Mouse (Mus musculus): ENCODE results near the gene Ren1.

DNA sequence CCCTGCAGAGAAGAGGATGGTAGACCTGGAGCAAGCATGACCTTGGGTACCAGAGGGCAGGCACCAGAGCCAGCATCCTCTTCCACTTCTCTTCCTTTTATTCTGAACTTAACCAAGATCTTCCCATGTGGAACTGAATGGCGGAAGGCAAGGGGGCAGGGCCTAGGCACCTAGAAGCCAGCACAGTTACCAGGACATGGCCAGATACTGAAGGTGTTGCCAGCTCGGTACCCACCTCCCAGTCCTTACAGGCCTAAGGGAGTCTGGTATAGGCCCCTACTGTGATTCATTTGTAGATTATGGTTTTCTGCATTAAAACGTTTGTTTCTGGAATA lies 29.6 kb downstream of the Ren1 start:
- no peak for TF ChIP-seq CTCF (IDR thresholded peaks at IDR 0.05; ENCODE audit: low read depth, low read length)
- TF ChIP-seq POLR2A (IDR thresholded peaks at IDR 0.05; ENCODE audit: insufficient read depth, low read length): no peak
- no peak for TF ChIP-seq EP300 (IDR thresholded peaks at IDR 0.05; ENCODE audit: insufficient read depth, low read depth, low read length)

Data from ES-Bruce4 (cell line).